Mouse (Mus musculus): ENCODE data around the gene Brpf3.

DNA sequence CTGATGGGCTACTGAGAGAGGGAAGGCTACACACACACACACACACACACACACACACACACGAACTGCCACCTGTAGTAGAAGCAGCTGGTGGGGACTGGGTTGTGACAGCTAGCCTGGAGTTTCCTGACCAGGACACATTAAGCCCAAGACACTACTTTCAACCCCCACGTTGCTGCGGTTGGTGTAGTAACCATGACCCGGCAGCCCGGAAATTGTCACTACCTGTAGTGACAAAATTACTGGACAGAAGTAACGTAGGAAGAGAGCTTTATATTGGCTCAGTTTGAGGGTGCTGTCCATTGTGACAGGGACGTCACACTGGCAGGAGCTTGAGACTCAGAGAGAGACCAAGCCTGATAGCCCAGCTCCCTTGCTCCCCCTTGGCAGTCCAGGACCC is 71.4 kb downstream of the Brpf3 start:
- TF ChIP-seq GATA1 (IDR thresholded peaks at IDR 0.05; ENCODE audit: borderline replicate concordance, low read length) (no peak), FLI1 (IDR thresholded peaks at IDR 0.05; ENCODE audit: low read length) (no peak)

All from megakaryocyte, embryonic 14.5 days (primary cell).